Mouse (Mus musculus) embryo, embryonic 11 days (tissue): ENCODE data around the gene Rin2.

Source experiments
- DNase-seq: peaks from one replicate; pipeline ENCODE4 v3.0.0-alpha.2; 2015

Gene Rin2

GRCm38 (mm10) chr2:145831949-145832835, 157.2 kb downstream of the Rin2 start:
- peak; percentile 85 for DNase-seq

DNA sequence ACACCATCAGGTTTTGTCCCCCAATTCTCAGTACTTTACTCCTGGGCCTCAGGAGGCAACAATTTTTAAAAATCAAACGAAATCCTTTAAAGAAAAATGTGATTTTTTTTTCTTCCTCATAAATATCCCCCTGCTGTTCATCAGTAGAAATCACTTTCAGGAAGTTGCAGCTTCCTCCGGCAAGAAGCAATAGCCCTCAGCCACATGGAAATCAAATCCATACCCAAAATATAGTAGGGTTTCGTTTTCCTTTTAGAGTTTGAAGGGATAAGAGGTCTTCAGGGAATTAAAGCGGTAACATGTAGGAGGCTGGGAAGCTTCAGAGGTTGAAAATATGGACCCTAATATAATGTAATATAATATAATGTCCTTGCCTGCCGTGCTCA, 157.8 kb downstream of the Rin2 start:
- DNase-seq: peak; percentile 18

- no peak for DNase-seq
Observed at GRCm38 (mm10) chr2:145833341-145833740, 158.3 kb downstream of the Rin2 start.

DNA sequence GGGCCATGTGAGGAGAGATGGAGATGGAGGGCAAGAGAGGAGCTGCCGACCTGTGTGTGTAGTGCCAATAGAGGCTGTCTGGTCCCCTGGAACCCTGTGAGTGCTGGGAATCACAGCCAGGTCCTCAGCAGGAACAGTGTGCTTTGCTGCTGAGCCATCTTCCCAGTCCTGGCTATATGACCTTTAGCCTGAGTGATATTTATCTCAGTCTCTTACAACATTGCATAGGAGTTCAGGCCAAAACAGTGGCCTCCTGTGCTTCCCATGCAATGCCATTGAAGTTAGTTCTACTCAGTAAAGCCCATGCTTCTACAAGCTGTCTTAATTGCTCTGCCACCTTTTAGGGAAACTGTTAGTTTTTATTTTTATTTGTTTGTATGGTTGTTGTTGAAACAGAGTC, 160.9 kb downstream of the Rin2 start:
- DNase-seq: no peak

- no peak for DNase-seq
Observed at GRCm38 (mm10) chr2:145838675-145839074, 163.7 kb downstream of the Rin2 start.

GRCm38 (mm10) chr2:145839565-145840315, 164.7 kb downstream of the Rin2 start:
- no peak for DNase-seq

DNA sequence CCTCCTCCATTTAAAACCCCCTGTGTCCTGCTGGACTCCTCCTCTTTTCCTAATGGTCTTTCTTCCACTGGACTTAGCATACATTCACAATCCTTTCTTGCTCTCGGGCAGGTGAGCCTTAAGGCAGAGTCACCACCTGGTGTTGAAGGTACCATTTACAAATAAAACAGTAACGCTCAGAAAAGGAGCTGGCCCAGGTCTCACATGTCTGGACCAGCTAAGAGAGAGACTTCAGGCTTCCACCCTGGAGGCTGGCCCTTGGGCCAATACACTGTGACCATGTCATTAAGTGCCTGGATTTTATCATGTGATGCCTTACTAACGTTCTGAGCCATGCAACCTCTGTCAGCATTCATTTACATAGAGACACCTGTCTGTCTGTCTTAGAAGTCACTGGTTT, 165.3 kb downstream of the Rin2 start:
- no peak for DNase-seq

GRCm38 (mm10) chr2:145840910-145841870, 166.2 kb downstream of the Rin2 start:
- no peak for DNase-seq

- DNase-seq: no peak
Observed at GRCm38 (mm10) chr2:145843322-145843721, 168.3 kb downstream of the Rin2 start.

GRCm38 (mm10) chr2:145846595-145846994, 171.6 kb downstream of the Rin2 start:
- no peak for DNase-seq

- DNase-seq: no peak
Observed at GRCm38 (mm10) chr2:145849170-145849905, 174.3 kb downstream of the Rin2 start.

GRCm38 (mm10) chr2:145850779-145851178, 175.8 kb downstream of the Rin2 start:
- peak; percentile 49 for DNase-seq

DNA sequence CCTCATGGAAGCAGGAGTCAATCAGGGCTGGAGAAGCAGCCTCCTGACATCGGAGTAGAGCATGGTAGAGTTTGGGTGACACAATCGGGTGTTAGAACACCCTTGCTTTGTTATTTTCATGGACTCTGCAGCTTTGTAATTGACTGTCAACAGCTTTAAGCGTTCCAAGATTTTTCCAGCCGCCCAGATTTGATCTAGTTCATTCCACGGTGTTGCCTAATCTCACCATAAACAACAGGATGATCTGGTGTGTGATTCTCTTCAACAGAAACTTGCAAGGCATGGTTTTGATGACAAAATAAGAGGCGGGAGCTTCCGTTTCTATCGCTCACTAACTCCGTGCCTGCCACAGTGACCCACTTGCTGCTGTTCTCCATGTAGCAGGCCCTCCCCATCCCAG, 180.8 kb downstream of the Rin2 start:
- DNase-seq: no peak

- DNase-seq: no peak
Observed at GRCm38 (mm10) chr2:145857864-145858263, 182.8 kb downstream of the Rin2 start.

DNA sequence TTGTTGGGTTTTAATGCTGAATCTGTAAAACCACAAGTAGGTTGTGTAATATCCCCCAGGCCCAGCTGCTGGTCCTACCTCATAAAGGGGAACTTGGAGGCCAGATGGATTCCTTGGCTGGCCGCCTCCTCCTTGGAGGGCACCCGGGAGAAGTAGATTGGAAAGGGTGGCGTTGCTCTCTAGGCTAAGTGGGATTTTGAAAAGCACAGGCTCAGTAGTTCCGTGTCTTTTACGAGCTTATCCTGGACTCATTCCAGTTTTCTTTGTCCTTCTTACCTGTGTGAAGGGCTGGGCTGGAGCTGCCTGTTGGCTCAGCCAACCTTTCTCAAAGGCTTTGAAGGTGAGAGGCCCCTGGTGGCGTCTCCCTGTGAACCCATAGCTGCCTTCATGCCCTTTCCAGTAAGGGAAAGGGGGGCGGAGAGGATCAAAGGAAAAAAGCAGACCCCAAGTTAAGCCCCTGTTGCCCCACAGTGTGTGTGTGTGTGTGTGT, 184.5 kb downstream of the Rin2 start:
- peak; percentile 49 for DNase-seq

- DNase-seq: peak; percentile 76
Observed at GRCm38 (mm10) chr2:145859932-145860801, 185.2 kb downstream of the Rin2 start.

- peak; percentile 23 for DNase-seq
Observed at GRCm38 (mm10) chr2:145861193-145862123, 186.4 kb downstream of the Rin2 start.

- peak; percentile 62 for DNase-seq
Observed at GRCm38 (mm10) chr2:145862206-145862817, 187.3 kb downstream of the Rin2 start.

GRCm38 (mm10) chr2:145865344-145865743, 190.3 kb downstream of the Rin2 start:
- DNase-seq: no peak
